15 mouse cellular contexts compared by ENCODE assay signal in the genomic region with DNA sequence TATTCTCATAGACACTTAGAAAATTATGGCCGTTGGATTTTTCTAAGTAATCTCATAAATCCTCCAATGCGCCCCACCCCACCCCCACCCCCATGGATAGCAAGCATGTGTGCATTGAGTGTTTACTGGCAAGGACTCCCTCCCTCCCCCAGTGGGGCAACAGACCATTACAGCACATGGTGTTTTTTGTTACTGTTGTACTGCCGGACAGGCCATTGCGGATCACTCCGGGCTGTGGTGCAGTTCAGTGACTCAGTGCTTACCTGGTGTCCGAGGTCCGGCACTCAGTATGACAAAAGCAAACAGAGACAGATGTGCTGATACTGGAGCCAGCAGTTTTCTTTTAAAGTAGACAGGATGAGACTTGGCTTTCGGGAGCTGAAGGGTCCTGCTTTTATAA. TPM values are rescaled to one million over a fixed set of nuclear protein-coding genes. Genes with fewer than 3 reads are reported as not detected.
A peak's percentile ranks its signal among the peaks of the same experiment; 100 is the strongest.
DNase-seq lines count a peak whose midpoint lies in the region; ATAC-seq lines count a peak whose summit lies in the region.
"Had no signal": no experiment of that assay in that cellular context is flagged by ENCODE, and none has a peak within 500 bp of the region (broad histone marks: within the 10 kb centered on the region; RNA-seq: fewer than 3 reads in every experiment).

No protein-coding gene starts in this region.

- peaks cover 25% of the 10 kb centered on the region for H3K36me3 ChIP-seq in liver, embryonic 12.5 days
- H3K36me3 ChIP-seq in stomach, embryonic 16.5 days (ENCODE audit: control insufficient read depth, insufficient read depth, low read length): no peaks in the 10 kb centered on the region

- DNase-seq in cerebellum, postnatal 10 days: peak; percentile 40 to 52
- DNase-seq in cerebellum, postnatal 25 days: no peak
- peak; percentile 14 for DNase-seq in left cerebral cortex, postnatal 4 days
- DNase-seq in left cerebral cortex, adult 11 months (ENCODE audit: low spot score): no peak
- no peak for DNase-seq in layer of hippocampus, postnatal 25 days (ENCODE audit: extremely low spot score in 1 of 2, low spot score in 1 of 2)
- no peak for DNase-seq in frontal cortex, postnatal 25 days (ENCODE audit: low spot score in 2 of 2)
- DNase-seq: gastrocnemius, postnatal 10 days; right cerebral cortex, postnatal 25 days had no signal

- no peaks in the 10 kb centered on the region for H3K27me3 ChIP-seq in liver, embryonic 12.5 days (replicated peaks)
- H3K27me3 ChIP-seq in stomach, embryonic 16.5 days (ENCODE audit: control insufficient read depth, insufficient read depth, low read length): no peaks in the 10 kb centered on the region
- H3K27me3 ChIP-seq: hindbrain, embryonic 13.5 days; lung, embryonic 15.5 days had no signal

- peak overlapping the region; percentile 94 for H3K27ac ChIP-seq in liver, embryonic 12.5 days
- H3K27ac ChIP-seq in stomach, embryonic 16.5 days (ENCODE audit: low read length): no peak overlapping the region
- H3K27ac ChIP-seq: embryonic facial prominence, embryonic 10.5 days; hindbrain, embryonic 13.5 days; lung, embryonic 15.5 days had no signal

- H3K4me2 ChIP-seq in liver, embryonic 12.5 days: peak overlapping the region; percentile 74
- H3K4me2 ChIP-seq in stomach, embryonic 16.5 days (ENCODE audit: low read depth, low read length): 0 out of 2 replicates have a peak overlapping the region, but pooled peaks have one; percentile 7
- H3K4me2 ChIP-seq: hindbrain, embryonic 13.5 days; lung, embryonic 15.5 days had no signal

- H3K9me3 ChIP-seq in liver, embryonic 12.5 days (replicated peaks): no peaks in the 10 kb centered on the region
- H3K9me3 ChIP-seq in stomach, embryonic 16.5 days (replicated peaks; ENCODE audit: control insufficient read depth, low read length): no peaks in the 10 kb centered on the region
- H3K9me3 ChIP-seq: embryonic facial prominence, embryonic 10.5 days; hindbrain, embryonic 13.5 days; lung, embryonic 15.5 days had no signal

- intact Hi-C loops in left cerebral cortex, postnatal 4 days (cut with DNase I): no loop called here

- 63% methylated on average over 8 of the region's 8 CpGs for WGBS in liver, embryonic 12.5 days (ENCODE audit: insufficient replicate concordance)
- WGBS in stomach, embryonic 16.5 days: 55% methylated on average over 8 of the region's 8 CpGs

- peaks cover 63% of the 10 kb centered on the region for H3K4me1 ChIP-seq in liver, embryonic 12.5 days
- H3K4me1 ChIP-seq in stomach, embryonic 16.5 days (ENCODE audit: control insufficient read depth, insufficient read depth, low read length): peaks cover 18% of the 10 kb centered on the region

- peak overlapping the region; percentile 19; the same call in 1 of the 2 replicates for H3K9ac ChIP-seq in liver, embryonic 12.5 days
- H3K9ac ChIP-seq in stomach, embryonic 16.5 days (ENCODE audit: low read length): no peak overlapping the region
- H3K9ac ChIP-seq: hindbrain, embryonic 13.5 days; lung, embryonic 15.5 days had no signal

- ATAC-seq in liver, embryonic 12.5 days: no peak
- peak; percentile 43; the same call in 1 of the 2 replicates for ATAC-seq in stomach, embryonic 16.5 days (ENCODE audit: insufficient read depth, low FRiP score)
- ATAC-seq: forebrain, embryonic 16.5 days had no signal

- no peak overlapping the region for H3K4me3 ChIP-seq in liver, embryonic 12.5 days
- no peak overlapping the region for H3K4me3 ChIP-seq in stomach, embryonic 16.5 days (replicated peaks; ENCODE audit: low read length)
- H3K4me3 ChIP-seq: embryonic facial prominence, embryonic 10.5 days; erythroblast, embryonic 14.5 days; hindbrain, embryonic 13.5 days; lung, embryonic 15.5 days had no signal

RNA-seq across cellular contexts. Expression of gene Fgd6, which starts 13.3 kb away (rescaled TPM):
- 1 to 10 TPM; 5.5 to 5.8 TPM for total RNA-seq in left cerebral cortex, postnatal 4 days (2021)
- 3.5 and 3.7 TPM in 2 replicates for polyA plus RNA-seq in liver, embryonic 12.5 days (2016; fragmentation: Nextera tagmentation; extraction: Ambion mirVana)
- polyA plus RNA-seq in stomach, embryonic 16.5 days (2015; fragmentation: Nextera tagmentation; extraction: Ambion mirVana): 3.7 and 3.9 TPM in 2 replicates
- 1 to 10 TPM; 9.1 to 9.4 TPM for total RNA-seq in layer of hippocampus, postnatal 25 days (2021)

RNA-seq across cellular contexts. Expression of gene Vezt, which starts 13.5 kb away (rescaled TPM):
- total RNA-seq in left cerebral cortex, postnatal 4 days (2021): 100 to 1,000 TPM in 1 of 2 experiments, 10 to 100 TPM in 1; 96.2 to 106 TPM
- 13.3 and 16.5 TPM in 2 replicates for polyA plus RNA-seq in liver, embryonic 12.5 days (2016; fragmentation: Nextera tagmentation; extraction: Ambion mirVana)
- polyA plus RNA-seq in stomach, embryonic 16.5 days (2015; fragmentation: Nextera tagmentation; extraction: Ambion mirVana): 26.4 and 27.4 TPM in 2 replicates
- 10 to 100 TPM; 64.1 to 70.2 TPM for total RNA-seq in layer of hippocampus, postnatal 25 days (2021)

Comparison
In these comparisons a context has a peak if more than half of its experiments do, and no peak if none do; other contexts are left out.
1. DNase-seq: peak in cerebellum, postnatal 10 days (2 of 2) and left cerebral cortex, postnatal 4 days (single experiment); none in cerebellum, postnatal 25 days (0 of 2), left cerebral cortex, adult 11 months (single experiment), layer of hippocampus, postnatal 25 days (0 of 2) and frontal cortex, postnatal 25 days (0 of 2).